Mouse (Mus musculus) C2C12 (cell line): ENCODE results near the gene Recql5. TPM values are rescaled to one million over a fixed set of nuclear protein-coding genes. Genes with fewer than 3 reads are reported as not detected.

ENCODE experiments used
- H3K27me3 ChIP-seq: one replicate; pipeline ENCODE4 v1.6.1; 2011; ENCODE audit not compliant: control insufficient read depth, insufficient read depth, insufficient read length
- H3K36me3 ChIP-seq: one replicate; pipeline ENCODE4 v1.6.1; 2011; ENCODE audit not compliant: control insufficient read depth, insufficient read depth
- H3K4me3 ChIP-seq: one replicate; pipeline ENCODE4 v1.5.1; 2011; ENCODE audit warnings: mild to moderate bottlenecking, control low read depth; ENCODE audit not compliant: poor library complexity, insufficient read depth, severe bottlenecking
- H3K79me2 ChIP-seq: one replicate; pipeline ENCODE4 v1.6.1; 2011; ENCODE audit not compliant: control insufficient read depth, insufficient read depth
- H3K79me3 ChIP-seq: one replicate; pipeline ENCODE4 v1.6.1; 2011; ENCODE audit warnings: low read depth, control low read depth
- H3ac ChIP-seq: one replicate; pipeline ENCODE3; 2011; ENCODE audit warnings: low read depth; ENCODE audit not compliant: control insufficient read depth, insufficient read length
- CEBPB ChIP-seq: IDR thresholded peaks from one replicate; pipeline ENCODE4 v1.6.1; 2011; ENCODE audit warnings: low read depth, mild to moderate bottlenecking, control low read depth, moderate library complexity
- CTCF ChIP-seq: IDR thresholded peaks from one replicate; pipeline ENCODE4 v1.5.1; 2011; ENCODE audit not compliant: control insufficient read depth, insufficient read depth, insufficient read length
- FOSL1 ChIP-seq: IDR thresholded peaks from one replicate; pipeline ENCODE4 v1.8.0; 2011; ENCODE audit warnings: mild to moderate bottlenecking, low read length; ENCODE audit not compliant: poor library complexity, insufficient read depth, severe bottlenecking
- MAX ChIP-seq: IDR thresholded peaks from one replicate; pipeline ENCODE4 v1.6.1; 2011; ENCODE audit warnings: mild to moderate bottlenecking, control low read depth
- MYOD1 ChIP-seq: IDR thresholded peaks from one replicate; pipeline ENCODE4 v1.6.1; 2011; ENCODE audit warnings: low read depth; ENCODE audit not compliant: control insufficient read depth, insufficient read length
- MYOG ChIP-seq: IDR thresholded peaks from one replicate; pipeline ENCODE4 v1.6.1; 2011; ENCODE audit not compliant: control insufficient read depth, insufficient read length; ENCODE audit errors: extremely low read depth
- USF1 ChIP-seq: IDR thresholded peaks from one replicate; pipeline ENCODE4 v1.6.1; 2011; ENCODE audit warnings: low read depth, mild to moderate bottlenecking, control low read depth, moderate library complexity
- polyA plus RNA-seq: library from polyadenylated mRNA; unstranded; fragments of >200 nt; fragmentation: generic; extraction: Trizol; gene quantifications from one replicate; pipeline ENCODE4 v1.2.1, GENCODE M21; 2012; ENCODE audit warnings: missing spikeins

The Recql5 gene
- polyA plus RNA-seq, 1 experiment: 7.6 TPM

- no peak overlapping the region for H3ac ChIP-seq
- H3K79me3 ChIP-seq: no peaks in the 10 kb centered on the region
- no peak overlapping the region for H3K4me3 ChIP-seq
- H3K36me3 ChIP-seq: peaks cover 81% of the 10 kb centered on the region
- H3K79me2 ChIP-seq: peaks cover 16% of the 10 kb centered on the region
- TF ChIP-seq MYOD1 (no peak), USF1 (no peak), MAX (no peak), MYOG (no peak), FOSL1 (no peak), CEBPB (no peak), CTCF (no peak)
- no peaks in the 10 kb centered on the region for H3K27me3 ChIP-seq
These were observed 15.0 kb upstream of the Recql5 start for GRCm38 (mm10) chr11:115948316-115948715.

- H3K79me2 ChIP-seq: peaks cover 16% of the 10 kb centered on the region
- H3K4me3 ChIP-seq: no peak overlapping the region
- H3K36me3 ChIP-seq: peaks cover 80% of the 10 kb centered on the region
- H3K79me3 ChIP-seq: no peaks in the 10 kb centered on the region
- no peak overlapping the region for H3ac ChIP-seq
- TF ChIP-seq MYOD1: no peak
- TF ChIP-seq USF1: no peak
- no peak for TF ChIP-seq CEBPB
- no peak for TF ChIP-seq CTCF
- TF ChIP-seq MAX: no peak
- TF ChIP-seq MYOG: no peak
- TF ChIP-seq FOSL1: no peak
- no peaks in the 10 kb centered on the region for H3K27me3 ChIP-seq
These were observed 13.0 kb upstream of the Recql5 start for GRCm38 (mm10) chr11:115946221-115946828.

GRCm38 (mm10) chr11:115945247-115945646 lies 12.0 kb upstream of the Recql5 start:
- TF ChIP-seq CTCF (no peak), FOSL1 (no peak), USF1 (no peak), MYOD1 (no peak), MAX (no peak)
- Histone ChIP-seq H3K27me3 (no peaks in the 10 kb centered on the region), H3K79me2 (peaks cover 16% of the 10 kb centered on the region), H3K79me3 (no peaks in the 10 kb centered on the region), H3K36me3 (peaks cover 80% of the 10 kb centered on the region), H3K4me3 (no peak overlapping the region), H3ac (no peak overlapping the region)

- no peak overlapping the region for H3K4me3 ChIP-seq
- H3K27me3 ChIP-seq: no peaks in the 10 kb centered on the region
- peaks cover 13% of the 10 kb centered on the region for H3K79me2 ChIP-seq
- H3K36me3 ChIP-seq: peaks cover 83% of the 10 kb centered on the region
- TF ChIP-seq CTCF: peak; percentile 20
- TF ChIP-seq CEBPB: no peak
- no peak for TF ChIP-seq MAX
- no peak for TF ChIP-seq MYOG
- TF ChIP-seq FOSL1: no peak
- no peak for TF ChIP-seq USF1
- no peak for TF ChIP-seq MYOD1
- H3ac ChIP-seq: no peak overlapping the region
- H3K79me3 ChIP-seq: no peaks in the 10 kb centered on the region
These were observed 8.7 kb upstream of the Recql5 start for GRCm38 (mm10) chr11:115941980-115942379.

- TF ChIP-seq CTCF: peak; percentile 25
- peak; percentile 27 for TF ChIP-seq CEBPB
- TF ChIP-seq FOSL1: no peak
- no peak overlapping the region for H3K4me3 ChIP-seq
- H3K27me3 ChIP-seq: no peaks in the 10 kb centered on the region
- H3K79me2 ChIP-seq: peaks cover 34% of the 10 kb centered on the region
- H3K79me3 ChIP-seq: peaks cover 18% of the 10 kb centered on the region
- H3ac ChIP-seq: no peak overlapping the region
- H3K36me3 ChIP-seq: peaks cover 82% of the 10 kb centered on the region
These were observed 6.5 kb upstream of the Recql5 start for GRCm38 (mm10) chr11:115939690-115940329.

- H3K79me2 ChIP-seq: peaks cover 74% of the 10 kb centered on the region
- peaks cover 26% of the 10 kb centered on the region for H3K36me3 ChIP-seq
- H3ac ChIP-seq: peak overlapping the region; percentile 84
- H3K79me3 ChIP-seq: peaks cover 37% of the 10 kb centered on the region
- no peaks in the 10 kb centered on the region for H3K27me3 ChIP-seq
- TF ChIP-seq MYOD1 (no peak), USF1 (no peak), CTCF (no peak), FOSL1 (no peak), MAX (no peak), CEBPB (no peak), MYOG (no peak)
- peak overlapping the region; percentile 95 for H3K4me3 ChIP-seq
These were observed 452 bp upstream of the Recql5 start for GRCm38 (mm10) chr11:115933747-115934110.
